Mouse (Mus musculus) limb, embryonic 11.5 days (tissue): Measurements from ENCODE around the gene Pak2. TPM values are rescaled to one million over a fixed set of nuclear protein-coding genes. Genes with fewer than 3 reads are reported as not detected.
A peak's percentile ranks its signal among the peaks of the same experiment; 100 is the strongest.

Experiments used
- ATAC-seq: fragments of 200-750 bp; cut with Nextera tagmentation; 2 replicates; pipeline ENCODE4 v1.8.0; 2017; ENCODE audit warnings: low read depth; ENCODE audit not compliant: insufficient number of reproducible peaks, low FRiP score, low TSS enrichment
- DNase-seq: peaks from one replicate; pipeline ENCODE4 v3.0.0-alpha.2; 2015; ENCODE audit warnings: low spot score
- H3K27ac ChIP-seq: fragments of 300-500 bp; sonication (generic); replicated peaks from 2 replicates; pipeline ENCODE4 v1.5.1; 2014; ENCODE audit warnings: low read depth, mild to moderate bottlenecking, low read length
- H3K27me3 ChIP-seq: fragments of 300-500 bp; sonication (generic); 2 replicates; pipeline ENCODE4 v1.6.1; 2014; ENCODE audit warnings: mild to moderate bottlenecking, low read length, mixed read lengths; ENCODE audit not compliant: control insufficient read depth, insufficient read depth
- H3K36me3 ChIP-seq: fragments of 300-500 bp; sonication (generic); 2 replicates; pipeline ENCODE4 v1.6.1; 2014; ENCODE audit warnings: mild to moderate bottlenecking, low read length, moderate library complexity, mixed read lengths; ENCODE audit not compliant: control insufficient read depth, insufficient read depth
- H3K4me1 ChIP-seq: fragments of 300-500 bp; sonication (generic); 2 replicates; pipeline ENCODE4 v1.6.1; 2014; ENCODE audit warnings: low read length, mixed read lengths; ENCODE audit not compliant: control insufficient read depth, insufficient read depth
- H3K4me2 ChIP-seq: fragments of 300-500 bp; sonication (generic); 2 replicates; pipeline ENCODE4 v1.6.1; 2014; ENCODE audit warnings: low read depth, mild to moderate bottlenecking, moderate library complexity; ENCODE audit not compliant: severe bottlenecking
- H3K4me3 ChIP-seq: fragments of 300-500 bp; sonication (generic); 2 replicates; pipeline ENCODE4 v1.5.1; 2014; ENCODE audit warnings: low read depth, low read length
- H3K9ac ChIP-seq: fragments of 300-500 bp; sonication (generic); 2 replicates; pipeline ENCODE4 v1.6.1; 2014; ENCODE audit warnings: mild to moderate bottlenecking, low read length
- H3K9me3 ChIP-seq: fragments of 300-500 bp; sonication (generic); 2 replicates; pipeline ENCODE4 v1.6.1; 2016; ENCODE audit warnings: low read length; ENCODE audit not compliant: control insufficient read depth
- WGBS: fragments of 180-500 bp; shearing (Covaris S2); extraction: QIAGEN DNeasy Blood & Tissue Kit; methylation state at CpG from one replicate; pipeline ENCODE4 v1.1.7; 2014; 5-methylcytosine and 5-hydroxymethylcytosine counted together
- polyA plus RNA-seq: library from polyadenylated mRNA; unstranded; fragments of >200 nt; fragmentation: Nextera tagmentation; extraction: Ambion mirVana; gene quantifications from 2 replicates; pipeline ENCODE4 v1.2.1, GENCODE M21; 2014

Gene Pak2
- polyA plus RNA-seq: 41.1 and 42.7 TPM in 2 replicates

- Histone ChIP-seq H3K9ac (peak within 1 kb of the TSS; percentile 95), H3K4me1 (peaks cover 6% of the 10 kb centered on the region), H3K4me3 (peak within 1 kb of the TSS; percentile 75), H3K4me2 (peak within 1 kb of the TSS; percentile 49), H3K27me3 (no peaks in the 10 kb centered on the region), H3K9me3 (no peaks in the 10 kb centered on the region), H3K27ac (peak within 1 kb of the TSS; percentile 89), H3K36me3 (no peaks in the 10 kb centered on the region)
- WGBS: under 1% methylated on average over 49 of the region's 60 CpGs
- ATAC-seq (peak; percentile 95), DNase-seq (peak; percentile 93)
Observed at GRCm38 (mm10) chr16:32078991-32079511, at the start of gene Pak2. TSS of gene Pak2 (minus strand) at chr16:32079342.

GRCm38 (mm10) chr16:32127046-32127445 lies 47.9 kb upstream of the Pak2 start:
- no peaks in the 10 kb centered on the region for H3K27me3 ChIP-seq
- no peak for ATAC-seq
- H3K4me2 ChIP-seq: no peak overlapping the region
- no peak overlapping the region for H3K27ac ChIP-seq
- no peaks in the 10 kb centered on the region for H3K36me3 ChIP-seq
- H3K9ac ChIP-seq: no peak overlapping the region
- H3K9me3 ChIP-seq: no peaks in the 10 kb centered on the region
- 90% methylated on average over 4 of the region's 4 CpGs for WGBS
- no peak for DNase-seq
- H3K4me1 ChIP-seq: no peaks in the 10 kb centered on the region
- H3K4me3 ChIP-seq: no peak overlapping the region

GRCm38 (mm10) chr16:32125364-32125763 lies 46.2 kb upstream of the Pak2 start:
- H3K4me3 ChIP-seq: no peak overlapping the region
- H3K27me3 ChIP-seq: no peaks in the 10 kb centered on the region
- no peaks in the 10 kb centered on the region for H3K4me1 ChIP-seq
- WGBS: 91% methylated on average over 3 of the region's 3 CpGs
- DNase-seq (no peak), ATAC-seq (no peak)
- no peaks in the 10 kb centered on the region for H3K36me3 ChIP-seq
- H3K27ac ChIP-seq: no peak overlapping the region
- no peaks in the 10 kb centered on the region for H3K9me3 ChIP-seq
- no peak overlapping the region for H3K4me2 ChIP-seq
- H3K9ac ChIP-seq: no peak overlapping the region

GRCm38 (mm10) chr16:32124444-32125335 lies 45.5 kb upstream of the Pak2 start:
- ATAC-seq (no peak), DNase-seq (no peak)
- H3K9ac ChIP-seq: no peak overlapping the region
- H3K4me1 ChIP-seq: no peaks in the 10 kb centered on the region
- H3K9me3 ChIP-seq: no peaks in the 10 kb centered on the region
- H3K4me2 ChIP-seq: no peak overlapping the region
- no peaks in the 10 kb centered on the region for H3K36me3 ChIP-seq
- H3K27me3 ChIP-seq: no peaks in the 10 kb centered on the region
- WGBS: 74% methylated on average over 17 of the region's 17 CpGs
- no peak overlapping the region for H3K4me3 ChIP-seq
- no peak overlapping the region for H3K27ac ChIP-seq

- Histone ChIP-seq H3K27me3 (no peaks in the 10 kb centered on the region), H3K9ac (no peak overlapping the region), H3K4me3 (no peak overlapping the region), H3K4me1 (no peaks in the 10 kb centered on the region), H3K27ac (no peak overlapping the region), H3K4me2 (no peak overlapping the region), H3K9me3 (no peaks in the 10 kb centered on the region), H3K36me3 (no peaks in the 10 kb centered on the region)
- WGBS: 91% methylated on average over 7 of the region's 7 CpGs
- DNase-seq: no peak
- no peak for ATAC-seq
Observed at GRCm38 (mm10) chr16:32124020-32124419, 44.9 kb upstream of the Pak2 start.

- Histone ChIP-seq H3K9ac (no peak overlapping the region), H3K4me3 (no peak overlapping the region), H3K36me3 (no peaks in the 10 kb centered on the region), H3K4me2 (no peak overlapping the region), H3K27ac (no peak overlapping the region), H3K27me3 (no peaks in the 10 kb centered on the region), H3K4me1 (no peaks in the 10 kb centered on the region), H3K9me3 (no peaks in the 10 kb centered on the region)
- ATAC-seq: no peak
- no peak for DNase-seq
- 73% methylated on average over 3 of the region's 3 CpGs for WGBS
Observed at GRCm38 (mm10) chr16:32120454-32120853, 41.3 kb upstream of the Pak2 start.

- no peak overlapping the region for H3K27ac ChIP-seq
- H3K4me3 ChIP-seq: no peak overlapping the region
- no peaks in the 10 kb centered on the region for H3K9me3 ChIP-seq
- no peak overlapping the region for H3K4me2 ChIP-seq
- no peaks in the 10 kb centered on the region for H3K36me3 ChIP-seq
- DNase-seq (no peak), ATAC-seq (no peak)
- no peak overlapping the region for H3K9ac ChIP-seq
- 42% methylated on average over 5 of the region's 5 CpGs for WGBS
- no peaks in the 10 kb centered on the region for H3K4me1 ChIP-seq
- H3K27me3 ChIP-seq: no peaks in the 10 kb centered on the region
Observed at GRCm38 (mm10) chr16:32116186-32116585, 37.0 kb upstream of the Pak2 start.

GRCm38 (mm10) chr16:32115781-32116180 lies 36.6 kb upstream of the Pak2 start:
- H3K27ac ChIP-seq: no peak overlapping the region
- H3K36me3 ChIP-seq: no peaks in the 10 kb centered on the region
- WGBS: 53% methylated on average over 6 of the region's 6 CpGs
- no peaks in the 10 kb centered on the region for H3K4me1 ChIP-seq
- no peak overlapping the region for H3K4me2 ChIP-seq
- no peak overlapping the region for H3K9ac ChIP-seq
- DNase-seq (no peak), ATAC-seq (no peak)
- H3K9me3 ChIP-seq: no peaks in the 10 kb centered on the region
- no peaks in the 10 kb centered on the region for H3K27me3 ChIP-seq
- no peak overlapping the region for H3K4me3 ChIP-seq
